Mouse (Mus musculus): Measurements from ENCODE around the gene Tmem44. TPM values are rescaled to one million over a fixed set of nuclear protein-coding genes. Genes with fewer than 3 reads are reported as not detected.

The Tmem44 gene
- polyA plus RNA-seq, 1 experiment from 2014 or later = 1.0 TPM

DNA sequence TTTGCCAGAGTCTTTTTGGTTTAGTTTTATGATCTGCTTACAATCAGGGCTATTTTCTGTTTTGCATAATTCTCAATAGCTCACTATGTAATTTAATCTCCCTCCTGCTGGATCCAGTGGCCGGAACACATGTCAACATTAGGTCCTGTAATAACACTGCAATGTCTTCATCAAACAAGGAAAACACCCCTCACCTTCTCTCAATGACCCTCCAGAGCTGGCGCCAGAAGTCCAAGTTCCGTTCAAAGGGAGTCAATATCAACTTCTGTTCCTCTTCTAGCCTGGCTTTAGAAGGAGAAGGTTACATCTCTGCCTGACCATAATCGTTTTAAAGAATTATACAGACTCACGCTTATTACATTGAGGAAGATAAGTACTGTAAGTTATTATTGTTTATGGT lies 30.1 kb upstream of the Tmem44 start:
- Histone ChIP-seq H3K27ac (no peak overlapping the region), H3K4me3 (replicated peaks) (no peak overlapping the region), H3K36me3 (peaks cover 97% of the 10 kb centered on the region), H3K4me1 (replicated peaks) (peaks cover 8% of the 10 kb centered on the region), H3K9me3 (replicated peaks) (no peaks in the 10 kb centered on the region), H3K4me2 (no peak overlapping the region), H3K27me3 (no peaks in the 10 kb centered on the region), H3K9ac (no peak overlapping the region)
- ATAC-seq (ENCODE audit: low read depth) = no peak
- WGBS (ENCODE audit: insufficient replicate concordance) = 87% methylated on average over 5 of the region's 5 CpGs
- DNase-seq = no peak

DNA sequence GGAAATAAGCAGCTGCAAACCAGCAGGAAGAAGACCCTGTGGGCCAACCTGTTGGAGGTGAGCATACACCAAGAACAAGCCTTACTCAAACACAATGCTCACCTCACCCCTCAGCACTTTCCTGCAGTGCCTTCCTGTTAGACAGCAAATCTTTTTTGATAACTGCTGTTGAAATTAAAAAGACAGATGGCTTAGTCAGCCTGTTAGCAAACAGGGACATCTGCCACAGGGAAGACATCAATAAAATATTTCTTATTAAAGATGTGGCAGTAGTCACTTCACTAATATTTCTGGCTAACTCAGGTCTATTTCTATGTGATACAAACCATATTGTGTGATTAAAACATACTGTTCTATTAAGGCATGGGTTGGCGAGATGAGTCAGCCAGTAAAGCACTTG lies 25.8 kb upstream of the Tmem44 start:
- Histone ChIP-seq H3K4me2 (no peak overlapping the region), H3K27me3 (no peaks in the 10 kb centered on the region), H3K9me3 (replicated peaks) (no peaks in the 10 kb centered on the region), H3K36me3 (peaks cover 95% of the 10 kb centered on the region), H3K9ac (no peak overlapping the region), H3K4me3 (replicated peaks) (no peak overlapping the region), H3K4me1 (replicated peaks) (no peaks in the 10 kb centered on the region), H3K27ac (no peak overlapping the region)
- WGBS (ENCODE audit: insufficient replicate concordance) = 65% methylated on average over 1 of the region's 1 CpGs
- DNase-seq (no peak), ATAC-seq (ENCODE audit: low read depth) (no peak)

DNA sequence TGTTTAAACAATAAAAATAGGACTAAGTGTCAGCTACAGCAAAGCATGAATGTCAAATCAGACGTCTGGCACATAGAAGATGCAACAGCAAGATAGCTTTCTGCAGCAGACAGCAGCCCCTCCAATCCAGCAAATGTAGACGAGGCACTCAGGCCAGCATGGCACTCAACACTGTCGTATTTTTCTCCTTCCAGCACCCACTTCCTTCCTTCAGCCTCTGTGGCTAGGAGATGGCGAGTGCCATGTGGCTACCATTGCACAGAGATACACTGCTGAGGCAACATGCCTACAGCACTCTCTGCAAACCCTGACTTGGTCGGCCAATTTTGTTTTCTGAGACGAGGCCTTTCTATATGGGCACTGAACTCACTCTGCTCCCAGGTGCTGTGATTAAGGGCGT lies 25.2 kb upstream of the Tmem44 start:
- DNase-seq = no peak
- H3K9ac ChIP-seq = no peak overlapping the region
- no peaks in the 10 kb centered on the region for H3K9me3 ChIP-seq (replicated peaks)
- H3K36me3 ChIP-seq = peaks cover 95% of the 10 kb centered on the region
- 66% methylated on average over 7 of the region's 7 CpGs for WGBS (ENCODE audit: insufficient replicate concordance)
- no peak overlapping the region for H3K4me3 ChIP-seq (replicated peaks)
- no peak overlapping the region for H3K27ac ChIP-seq
- H3K4me2 ChIP-seq = no peak overlapping the region
- no peaks in the 10 kb centered on the region for H3K4me1 ChIP-seq (replicated peaks)
- ATAC-seq (ENCODE audit: low read depth) = no peak
- no peaks in the 10 kb centered on the region for H3K27me3 ChIP-seq

DNA sequence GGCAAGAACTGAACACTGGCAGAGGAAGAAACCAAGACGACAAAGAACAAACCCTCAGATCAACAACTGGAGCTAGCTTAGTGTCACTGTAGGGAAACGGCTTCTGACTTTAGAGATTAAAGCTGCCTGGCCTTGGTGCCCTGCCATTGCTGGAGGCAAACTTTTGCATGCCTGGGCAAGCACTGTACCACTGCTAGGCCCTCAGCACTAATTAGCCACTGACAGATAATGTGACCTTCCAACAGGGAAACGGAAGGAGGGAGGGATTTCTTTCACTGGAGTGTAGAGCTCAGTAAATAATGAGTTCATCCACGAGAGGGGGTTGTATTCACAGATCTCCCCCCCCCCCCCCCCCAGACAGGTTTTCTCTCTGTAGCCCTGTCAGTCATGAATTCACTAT lies 21.6 kb upstream of the Tmem44 start:
- H3K4me2 ChIP-seq = no peak overlapping the region
- WGBS (ENCODE audit: insufficient replicate concordance) = 74% methylated on average over 4 of the region's 4 CpGs
- no peak overlapping the region for H3K4me3 ChIP-seq (replicated peaks)
- no peak overlapping the region for H3K9ac ChIP-seq
- H3K9me3 ChIP-seq (replicated peaks) = no peaks in the 10 kb centered on the region
- H3K4me1 ChIP-seq (replicated peaks) = no peaks in the 10 kb centered on the region
- ATAC-seq (ENCODE audit: low read depth) (no peak), DNase-seq (no peak)
- peaks cover 95% of the 10 kb centered on the region for H3K36me3 ChIP-seq
- H3K27ac ChIP-seq = no peak overlapping the region
- no peaks in the 10 kb centered on the region for H3K27me3 ChIP-seq

DNA sequence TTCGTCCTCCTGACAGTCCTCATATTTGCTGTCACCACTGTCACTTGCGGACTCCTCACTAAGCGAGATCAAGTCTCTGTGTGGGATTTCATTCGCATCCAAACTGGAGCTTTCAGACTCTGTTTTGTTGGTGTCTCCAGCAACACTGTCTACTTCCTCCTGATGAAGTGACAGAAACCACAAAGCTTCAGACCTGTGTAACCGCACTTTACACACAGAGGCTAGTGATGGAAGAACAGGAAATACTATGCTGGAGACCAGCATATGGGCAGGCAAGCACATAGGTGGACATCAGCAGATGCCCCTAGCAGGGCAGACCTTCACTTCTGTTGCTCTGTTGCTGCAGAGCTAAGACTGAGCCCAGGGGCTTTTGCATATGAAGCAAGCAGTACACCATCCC lies 20.7 kb upstream of the Tmem44 start:
- no peak for ATAC-seq (ENCODE audit: low read depth)
- H3K36me3 ChIP-seq = peaks cover 95% of the 10 kb centered on the region

DNA sequence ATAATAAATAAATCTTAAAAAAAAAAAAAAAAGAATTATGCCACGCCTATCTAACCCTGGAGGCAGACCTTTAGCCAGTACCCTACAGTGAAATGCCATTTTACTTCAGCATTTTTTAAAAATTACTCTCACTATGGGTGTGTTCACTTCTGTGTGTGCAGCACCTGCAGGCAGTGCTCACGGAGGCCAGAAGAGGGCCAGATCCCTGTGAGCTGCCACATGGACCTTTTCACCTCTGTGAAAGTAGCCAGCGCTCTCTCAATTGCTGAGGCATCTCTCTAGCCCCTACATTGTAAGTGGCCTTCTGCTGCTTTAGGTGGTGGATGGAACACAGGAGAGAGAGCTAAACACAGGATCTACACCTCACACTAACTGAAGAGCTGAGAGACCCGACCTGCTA lies 19.5 kb upstream of the Tmem44 start:
- Histone ChIP-seq H3K9ac (no peak overlapping the region), H3K4me1 (replicated peaks) (peaks cover 17% of the 10 kb centered on the region), H3K27me3 (no peaks in the 10 kb centered on the region), H3K4me2 (no peak overlapping the region), H3K27ac (no peak overlapping the region), H3K36me3 (peaks cover 95% of the 10 kb centered on the region), H3K4me3 (replicated peaks) (no peak overlapping the region), H3K9me3 (replicated peaks) (no peaks in the 10 kb centered on the region)
- 81% methylated on average over 4 of the region's 4 CpGs for WGBS (ENCODE audit: insufficient replicate concordance)
- ATAC-seq (ENCODE audit: low read depth) (no peak), DNase-seq (no peak)

More for the DNA sequence above, 20.7 kb upstream of the Tmem44 start:
- Histone ChIP-seq H3K9me3 (replicated peaks) (no peaks in the 10 kb centered on the region), H3K27ac (no peak overlapping the region), H3K27me3 (no peaks in the 10 kb centered on the region), H3K4me3 (replicated peaks) (no peak overlapping the region), H3K9ac (no peak overlapping the region), H3K4me1 (replicated peaks) (peaks cover 5% of the 10 kb centered on the region), H3K4me2 (no peak overlapping the region)
- no peak for DNase-seq
- 70% methylated on average over 5 of the region's 5 CpGs for WGBS (ENCODE audit: insufficient replicate concordance)

DNA sequence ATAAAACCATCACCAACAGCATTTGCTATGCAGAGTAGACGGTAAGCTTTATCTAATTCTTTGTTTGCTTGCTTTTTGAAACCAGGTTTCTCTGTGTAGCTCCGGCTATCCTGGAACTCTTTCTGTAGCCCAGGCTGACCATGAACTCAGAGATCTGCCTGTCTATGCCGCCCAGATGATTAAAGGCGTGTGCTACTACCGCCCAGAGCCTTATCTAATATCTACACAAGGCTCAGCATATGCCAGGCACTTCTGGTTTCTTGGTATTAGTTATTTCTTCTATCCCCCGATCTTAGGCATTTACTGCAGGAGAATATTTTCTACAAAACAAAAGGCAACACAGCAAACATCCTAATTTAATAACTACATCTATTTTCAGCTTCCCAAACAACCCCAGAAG lies 15.0 kb upstream of the Tmem44 start:
- H3K36me3 ChIP-seq = peaks cover 98% of the 10 kb centered on the region
- 35% methylated on average over 6 of the region's 6 CpGs for WGBS (ENCODE audit: insufficient replicate concordance)
- peak overlapping the region; percentile 42; the same call in 1 of the 2 replicates for H3K9ac ChIP-seq
- H3K27ac ChIP-seq = peak overlapping the region; percentile 85
- H3K4me2 ChIP-seq = peak overlapping the region; percentile 49
- H3K9me3 ChIP-seq (replicated peaks) = no peaks in the 10 kb centered on the region
- no peak overlapping the region for H3K4me3 ChIP-seq (replicated peaks)
- DNase-seq = peak; percentile 48
- H3K4me1 ChIP-seq (replicated peaks) = peaks cover 26% of the 10 kb centered on the region
- H3K27me3 ChIP-seq = no peaks in the 10 kb centered on the region
- peak; percentile 97 for ATAC-seq (ENCODE audit: low read depth)

DNA sequence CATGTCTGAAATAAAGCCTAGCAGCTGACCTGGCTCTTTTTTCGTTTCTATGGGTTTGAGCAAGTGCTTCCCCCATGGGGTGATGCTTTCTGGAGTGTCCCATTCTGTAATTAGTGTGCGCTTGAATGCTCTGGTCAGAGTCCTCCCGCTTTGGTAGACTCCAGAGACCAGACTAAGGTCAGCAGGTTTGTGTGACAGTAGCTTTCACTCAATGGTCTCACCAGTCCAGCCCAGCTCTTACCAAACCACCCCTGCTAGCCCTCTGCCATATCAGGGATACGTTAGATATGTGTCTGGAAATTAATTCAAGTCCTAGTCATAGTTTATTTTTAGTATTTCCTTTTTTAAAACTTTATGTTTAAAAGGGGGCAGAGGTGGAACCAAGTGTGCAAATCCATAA lies 10.0 kb upstream of the Tmem44 start:
- DNase-seq = no peak
- ATAC-seq (ENCODE audit: low read depth) = no peak
- H3K27me3 ChIP-seq = no peaks in the 10 kb centered on the region
- H3K36me3 ChIP-seq = peaks cover 72% of the 10 kb centered on the region
- no peak overlapping the region for H3K27ac ChIP-seq
- H3K4me3 ChIP-seq (replicated peaks) = no peak overlapping the region
- H3K4me2 ChIP-seq = no peak overlapping the region
- WGBS (ENCODE audit: insufficient replicate concordance) = 84% methylated on average over 4 of the region's 4 CpGs
- H3K9me3 ChIP-seq (replicated peaks) = no peaks in the 10 kb centered on the region
- peaks cover 13% of the 10 kb centered on the region for H3K4me1 ChIP-seq (replicated peaks)
- H3K9ac ChIP-seq = no peak overlapping the region

DNA sequence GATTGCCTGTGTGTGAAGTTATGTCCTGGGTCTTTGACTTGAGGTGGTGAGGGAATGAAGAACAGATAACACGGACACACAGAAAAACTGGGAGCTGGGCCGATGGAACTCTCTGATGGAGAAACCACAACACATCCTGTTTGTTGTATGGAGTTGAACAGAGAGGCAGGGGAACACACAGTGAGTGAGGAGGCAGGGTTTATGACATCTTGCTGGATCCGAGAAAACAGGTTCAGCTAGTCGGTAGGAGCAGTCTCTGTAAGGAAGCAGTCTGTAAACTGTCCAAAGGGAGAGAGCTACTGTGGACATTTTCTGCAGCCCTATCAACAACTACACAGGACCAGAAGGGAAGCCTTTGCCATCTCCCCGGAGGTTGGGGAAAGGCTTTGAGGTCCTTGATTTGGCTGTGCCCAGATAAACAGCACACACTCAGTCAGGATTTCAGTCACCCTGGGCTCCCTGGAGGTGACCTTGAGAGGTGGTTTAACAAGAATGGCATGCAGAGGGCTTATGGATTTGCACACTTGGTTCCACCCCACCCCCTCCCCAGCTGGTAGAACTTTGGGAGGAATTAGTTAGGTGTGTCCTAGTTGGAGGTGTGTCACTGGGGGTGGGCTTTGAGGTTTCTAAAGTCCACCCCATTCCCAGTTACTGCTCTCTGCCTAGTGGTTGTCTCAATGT lies 8.8 kb upstream of the Tmem44 start:
- H3K9me3 ChIP-seq (replicated peaks) = no peaks in the 10 kb centered on the region
- H3K4me1 ChIP-seq (replicated peaks) = peaks cover 2% of the 10 kb centered on the region
- peaks cover 61% of the 10 kb centered on the region for H3K36me3 ChIP-seq
- 72% methylated on average over 5 of the region's 5 CpGs for WGBS (ENCODE audit: insufficient replicate concordance)
- no peak for ATAC-seq (ENCODE audit: low read depth)
- H3K27me3 ChIP-seq = no peaks in the 10 kb centered on the region
- no peak overlapping the region for H3K4me2 ChIP-seq
- no peak overlapping the region for H3K27ac ChIP-seq
- no peak overlapping the region for H3K4me3 ChIP-seq (replicated peaks)
- no peak for DNase-seq
- no peak overlapping the region for H3K9ac ChIP-seq

DNA sequence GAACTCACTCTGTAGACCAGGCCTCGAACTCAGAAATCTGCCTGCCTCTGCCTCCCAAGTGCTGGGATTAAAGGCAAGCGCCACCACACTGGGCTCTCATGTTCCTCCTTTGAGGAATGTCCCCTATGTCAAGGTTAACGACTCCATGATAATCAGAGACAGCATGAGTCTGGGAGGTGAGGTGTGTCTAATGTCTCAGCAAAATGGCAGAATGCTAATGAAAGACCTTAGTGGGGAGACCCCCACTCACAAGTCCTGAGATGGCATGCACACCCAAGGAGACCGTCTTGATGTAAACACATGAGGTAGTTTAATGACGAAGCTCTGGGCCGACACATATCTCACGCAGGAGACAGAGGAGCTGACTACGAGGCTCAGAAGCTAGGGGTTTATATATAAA lies 3.5 kb upstream of the Tmem44 start:
- Histone ChIP-seq H3K4me1 (replicated peaks) (peaks cover 20% of the 10 kb centered on the region), H3K27ac (no peak overlapping the region), H3K4me3 (replicated peaks) (no peak overlapping the region), H3K9me3 (replicated peaks) (no peaks in the 10 kb centered on the region), H3K27me3 (peaks cover 34% of the 10 kb centered on the region), H3K4me2 (no peak overlapping the region), H3K9ac (no peak overlapping the region), H3K36me3 (peaks cover 8% of the 10 kb centered on the region)
- WGBS (ENCODE audit: insufficient replicate concordance) = 87% methylated on average over 8 of the region's 8 CpGs
- DNase-seq (no peak), ATAC-seq (ENCODE audit: low read depth) (no peak)

DNA sequence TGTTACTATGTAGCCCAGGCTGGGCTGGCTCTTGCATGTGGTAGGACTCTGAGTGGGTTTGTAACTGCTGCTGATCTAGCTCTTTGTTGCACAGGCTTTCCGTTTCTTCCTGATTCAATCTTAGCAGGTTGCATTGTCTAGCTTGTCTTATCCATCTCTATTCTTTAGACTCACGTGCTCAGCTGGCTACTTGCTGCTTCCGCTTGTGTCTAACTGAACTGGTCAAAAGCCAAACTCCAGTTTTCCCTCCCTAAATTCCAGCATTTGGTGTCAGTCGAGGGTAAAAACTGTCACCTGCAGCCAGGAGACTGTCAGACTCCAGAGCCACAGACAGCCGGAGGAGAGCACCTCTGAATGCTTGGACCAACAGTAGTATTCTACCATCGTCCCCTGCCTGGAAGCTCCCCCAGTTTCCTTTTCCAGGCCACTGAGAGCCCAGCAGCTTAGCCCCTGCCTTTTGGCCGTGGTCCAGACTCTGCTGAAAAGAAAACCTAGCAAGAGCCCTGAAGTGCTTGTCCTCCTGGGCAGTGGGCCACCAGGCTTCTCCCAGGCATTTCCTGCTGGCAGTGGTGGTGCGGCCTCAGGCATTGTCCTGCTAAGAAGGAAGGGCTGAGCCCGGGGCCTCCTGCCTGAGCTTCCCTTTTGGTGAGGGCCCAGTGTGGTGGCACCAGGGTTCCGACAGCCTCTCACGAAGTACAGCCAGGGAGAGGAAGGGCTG lies 2.1 kb upstream of the Tmem44 start:
- no peaks in the 10 kb centered on the region for H3K9me3 ChIP-seq (replicated peaks)
- peaks cover 20% of the 10 kb centered on the region for H3K4me1 ChIP-seq (replicated peaks)
- no peak overlapping the region for H3K9ac ChIP-seq
- 28% methylated on average over 11 of the region's 11 CpGs for WGBS (ENCODE audit: insufficient replicate concordance)
- H3K27me3 ChIP-seq = peaks cover 47% of the 10 kb centered on the region
- ATAC-seq (ENCODE audit: low read depth) (no peak), DNase-seq (no peak)
- no peak overlapping the region for H3K4me2 ChIP-seq
- no peak overlapping the region for H3K4me3 ChIP-seq (replicated peaks)
- H3K36me3 ChIP-seq = no peaks in the 10 kb centered on the region; the same call in 1 of the 2 replicates
- peak overlapping the region; percentile 6; the same call in 1 of the 2 replicates for H3K27ac ChIP-seq
